Mouse (Mus musculus) cerebellum, adult 9-10 months (tissue): ENCODE measurements around the gene Dnttip1.

Experiments used
- DNase-seq: peaks from one replicate; pipeline ENCODE4 v3.0.0; 2022

Gene Dnttip1

DNA sequence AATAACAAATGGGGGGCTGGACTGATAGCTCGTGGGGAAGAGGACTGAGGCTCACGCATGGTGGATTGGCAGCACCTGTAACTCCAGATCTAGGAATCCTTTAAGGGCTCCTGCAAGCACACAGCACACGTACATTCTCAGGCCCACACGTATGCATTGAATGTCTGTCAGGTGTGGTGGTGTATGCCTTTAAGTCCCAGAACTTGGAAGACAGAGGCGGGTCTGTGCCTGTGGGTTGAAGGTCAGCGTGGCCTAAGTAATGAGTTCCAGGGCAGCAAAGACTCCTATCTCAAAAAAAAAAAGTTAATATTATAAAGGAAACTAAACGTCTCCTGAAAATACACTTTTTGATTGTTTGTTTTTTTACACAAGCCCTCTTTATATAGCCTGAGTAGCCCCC, 60.8 kb downstream of the Dnttip1 start:
- no peak for DNase-seq

DNA sequence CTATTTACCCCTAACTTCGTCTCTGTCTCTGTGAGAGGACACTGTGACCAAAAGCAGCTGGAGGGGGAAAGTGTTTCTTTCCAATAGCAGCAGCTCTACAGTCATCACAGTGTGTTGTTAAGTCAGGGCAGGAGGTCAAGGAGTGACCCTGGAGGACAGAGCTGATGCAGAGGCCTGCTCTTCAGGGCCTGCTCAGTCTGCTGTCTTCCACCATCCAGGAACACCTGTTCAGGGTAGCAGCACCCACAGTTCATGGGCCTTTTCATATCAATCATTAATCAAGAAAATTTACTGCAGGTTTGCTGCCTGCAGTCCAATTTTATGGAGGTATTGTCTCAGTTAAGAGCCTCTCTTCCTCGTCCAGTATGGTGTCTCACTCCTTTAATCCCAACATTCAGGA, 67.8 kb downstream of the Dnttip1 start:
- DNase-seq, result no peak

DNA sequence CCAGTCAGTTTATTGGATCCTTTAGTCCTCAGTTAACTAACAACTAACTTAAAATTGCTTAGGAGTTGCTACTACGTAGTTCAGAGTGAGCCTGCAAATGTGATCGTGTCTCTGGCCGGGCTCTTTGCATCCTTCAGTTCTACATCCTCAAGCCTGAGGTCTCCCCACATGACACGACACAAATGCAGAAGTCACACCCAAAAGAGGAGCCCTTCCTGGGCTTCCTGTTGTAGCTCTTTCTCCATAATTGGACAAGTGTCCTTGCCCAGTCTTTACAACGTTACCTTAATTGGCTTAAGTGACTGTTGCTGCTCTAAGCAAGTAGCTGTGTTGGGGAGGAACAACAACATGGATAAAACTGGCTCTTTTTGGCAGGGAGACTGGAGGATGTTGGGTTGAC, 69.6 kb downstream of the Dnttip1 start:
- no peak for DNase-seq

DNA sequence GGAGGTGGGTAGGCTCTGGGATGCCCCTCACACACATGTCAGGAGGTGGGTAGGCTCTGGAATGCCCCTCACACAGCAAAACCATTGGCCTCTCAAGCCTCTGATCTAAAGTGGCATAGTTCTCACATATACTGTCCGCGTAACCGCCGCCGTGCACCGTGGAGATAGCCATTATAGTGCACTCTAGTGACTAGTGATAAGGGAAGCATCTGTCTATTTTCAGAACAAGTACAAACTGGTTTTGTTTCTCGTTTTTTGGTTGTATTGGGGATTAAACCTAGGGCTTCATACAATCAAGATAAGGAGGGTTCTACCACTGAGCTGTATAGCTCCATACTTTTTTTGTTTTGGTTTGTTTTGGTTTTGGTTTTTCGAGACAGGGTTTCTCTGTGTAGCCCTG, 70.0 kb downstream of the Dnttip1 start:
- DNase-seq, result no peak

DNA sequence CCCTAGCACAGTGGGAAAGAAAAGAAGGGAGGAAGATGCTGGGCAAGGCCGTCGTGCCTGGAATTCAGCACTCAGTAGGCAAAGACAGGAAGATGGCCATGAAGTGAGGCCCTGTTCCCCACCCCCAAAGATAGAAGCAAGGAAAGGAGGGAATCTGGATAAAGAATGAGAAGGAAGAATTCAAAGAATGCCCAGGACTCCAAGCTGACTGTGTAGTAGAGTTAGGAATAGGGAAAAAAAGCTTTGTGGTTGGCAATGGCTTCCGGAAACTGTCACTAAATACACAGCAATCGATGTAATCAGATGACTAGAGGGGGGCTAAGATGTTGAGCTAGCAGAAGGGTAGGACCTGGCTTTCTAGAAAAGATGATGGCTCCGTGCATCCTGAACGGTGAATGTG, 71.4 kb downstream of the Dnttip1 start:
- DNase-seq, result no peak

DNA sequence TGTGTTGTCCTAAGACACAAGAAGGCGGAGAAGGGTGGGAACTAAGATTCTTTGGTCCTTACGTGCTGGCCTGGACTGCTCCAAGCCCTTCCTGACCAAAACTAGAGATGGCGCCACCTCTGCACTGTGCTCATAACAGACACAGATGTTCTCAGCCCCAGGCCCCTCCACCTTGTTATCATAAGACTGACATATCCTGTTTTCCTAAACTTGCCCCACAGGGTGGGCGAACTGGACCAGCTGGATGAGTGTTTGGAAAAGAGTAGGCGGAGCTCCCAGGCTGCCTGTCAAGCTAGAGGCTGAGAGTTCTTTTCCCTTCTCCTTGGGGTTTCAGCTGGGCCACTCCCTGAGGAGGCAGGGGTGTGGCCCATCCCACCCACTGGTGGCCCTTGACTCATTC, 71.9 kb downstream of the Dnttip1 start:
- no peak for DNase-seq
